Mouse (Mus musculus): ENCODE data around the gene Gse1.

The Gse1 gene

DNA sequence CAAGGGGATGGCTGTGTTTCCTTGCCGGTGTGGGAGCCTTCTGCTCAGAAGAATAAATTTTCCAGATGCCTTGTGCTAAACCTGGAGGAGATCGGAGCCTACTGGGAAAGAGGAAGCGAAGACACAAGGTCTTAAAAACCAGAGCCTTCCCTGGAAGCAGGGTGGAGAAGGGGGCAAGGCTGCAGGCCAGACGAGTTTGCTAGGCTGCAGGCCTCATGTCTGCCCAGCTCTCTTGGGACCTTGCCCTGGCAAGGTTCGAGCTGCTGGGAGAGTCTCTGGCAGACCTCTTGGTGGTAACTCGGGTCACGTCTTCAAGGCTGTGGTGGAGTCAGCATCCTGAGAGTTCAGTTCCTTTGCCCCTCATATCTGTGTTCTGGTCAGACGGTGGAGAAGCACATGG lies 6.6 kb downstream of the Gse1 start:
- DNase-seq (ENCODE audit: low spot score in 2 of 2), result no peak

DNA sequence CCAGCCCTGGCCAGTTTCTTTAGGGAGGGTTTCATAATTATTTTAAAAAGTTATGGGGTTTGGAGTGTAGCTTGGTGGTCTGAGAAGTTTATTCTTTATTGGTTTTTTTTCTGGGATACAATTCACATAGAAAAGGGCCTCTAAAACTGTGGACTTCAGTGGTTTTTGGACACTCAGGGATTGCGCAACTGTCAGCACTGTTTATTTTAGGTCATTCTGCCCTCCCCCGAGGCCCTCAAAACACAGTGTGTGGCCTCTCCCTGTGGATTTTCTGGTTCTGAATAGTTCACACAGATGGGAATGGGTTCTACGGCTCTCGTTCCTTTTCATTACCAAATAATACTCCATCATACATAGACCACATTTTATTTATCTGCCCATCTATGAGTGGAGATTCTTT lies 15.0 kb downstream of the Gse1 start:
- no peak for DNase-seq (ENCODE audit: low spot score in 2 of 2)

DNA sequence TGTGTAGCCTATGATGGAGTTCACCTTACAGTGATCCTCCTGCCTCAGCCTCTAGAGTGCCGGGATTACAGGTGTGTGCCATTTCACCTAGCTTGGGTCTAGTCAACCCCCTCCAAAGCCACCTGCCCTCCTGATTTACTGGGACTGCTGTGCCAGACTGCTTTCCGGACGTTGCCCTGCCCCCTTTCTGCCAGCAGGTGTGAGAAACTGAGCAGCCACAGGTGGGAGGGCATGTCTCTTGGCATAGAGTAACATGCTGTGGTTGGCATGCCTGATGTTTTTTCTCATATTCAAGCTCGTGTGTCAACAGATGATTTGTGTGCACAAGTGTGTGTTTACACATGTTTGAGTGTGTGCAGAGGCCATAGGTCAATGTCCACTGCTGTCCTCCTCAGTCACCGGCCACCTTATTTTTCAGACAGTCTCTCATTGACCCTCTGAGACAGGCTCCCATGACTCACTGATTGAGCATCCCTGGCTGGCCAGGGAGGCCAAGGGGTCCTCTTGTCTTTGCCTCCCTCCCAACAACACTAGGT lies 15.7 kb downstream of the Gse1 start:
- DNase-seq (ENCODE audit: low spot score in 2 of 2), result no peak

DNA sequence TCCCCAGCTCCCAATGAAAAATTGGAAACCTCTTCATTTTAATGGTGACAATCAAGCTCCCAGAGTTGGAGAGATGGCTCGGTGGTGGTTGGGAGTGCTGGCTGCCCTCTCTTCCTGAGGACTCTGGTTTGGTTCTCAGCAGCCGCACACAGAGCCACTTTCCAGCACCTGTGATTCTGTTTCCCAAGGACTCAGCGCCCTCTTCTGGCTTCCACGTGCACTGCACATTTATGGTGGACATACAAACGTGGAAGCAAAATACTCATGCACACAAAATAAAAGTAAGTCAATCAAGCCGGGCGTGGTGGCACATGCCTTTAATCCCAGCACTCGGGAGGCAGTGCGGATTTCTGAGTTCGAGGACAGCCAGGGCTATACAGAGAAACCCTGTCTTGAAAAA lies 16.3 kb downstream of the Gse1 start:
- DNase-seq (ENCODE audit: low spot score in 2 of 2), result no peak

DNA sequence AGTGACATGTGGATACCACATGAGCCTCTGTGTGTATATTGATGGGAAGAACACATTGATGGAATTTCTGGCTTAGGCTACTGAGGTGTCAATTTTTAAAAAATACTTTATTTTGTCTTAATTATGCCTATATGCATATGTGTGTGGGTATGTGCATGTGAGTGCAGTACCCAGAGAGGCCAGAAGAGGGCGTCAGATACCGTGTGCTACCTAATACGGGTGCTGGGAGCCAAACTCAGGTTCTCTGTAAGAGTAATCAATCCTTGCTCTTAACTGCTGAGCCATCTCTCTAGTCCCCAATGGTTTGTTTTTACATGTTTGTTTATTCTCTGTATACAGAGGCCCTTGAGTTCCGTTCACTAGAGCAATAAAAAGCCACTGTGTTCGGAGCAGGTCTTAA lies 19.4 kb downstream of the Gse1 start:
- no peak for DNase-seq (ENCODE audit: low spot score in 2 of 2)

DNA sequence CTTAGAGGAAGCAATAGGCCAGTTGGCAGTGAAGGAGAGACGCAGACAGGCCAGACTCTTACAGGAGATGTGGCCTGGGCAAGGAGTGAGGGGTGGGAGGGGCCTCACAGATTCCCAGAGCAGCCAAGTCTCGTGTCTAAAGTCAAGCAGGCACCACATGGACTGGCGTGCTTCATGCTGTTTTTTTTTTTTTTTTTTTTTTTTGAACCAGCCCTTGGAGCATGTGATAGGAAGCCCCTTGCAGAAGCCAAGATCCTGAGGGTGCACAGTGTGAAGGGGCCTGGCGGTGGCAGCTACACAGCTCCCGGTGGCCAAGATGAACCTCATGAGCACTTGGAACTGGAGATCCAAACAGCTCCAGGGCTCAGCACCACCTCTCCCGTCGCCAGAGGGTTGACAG lies 19.8 kb downstream of the Gse1 start:
- DNase-seq (ENCODE audit: low spot score in 2 of 2), result no peak

DNA sequence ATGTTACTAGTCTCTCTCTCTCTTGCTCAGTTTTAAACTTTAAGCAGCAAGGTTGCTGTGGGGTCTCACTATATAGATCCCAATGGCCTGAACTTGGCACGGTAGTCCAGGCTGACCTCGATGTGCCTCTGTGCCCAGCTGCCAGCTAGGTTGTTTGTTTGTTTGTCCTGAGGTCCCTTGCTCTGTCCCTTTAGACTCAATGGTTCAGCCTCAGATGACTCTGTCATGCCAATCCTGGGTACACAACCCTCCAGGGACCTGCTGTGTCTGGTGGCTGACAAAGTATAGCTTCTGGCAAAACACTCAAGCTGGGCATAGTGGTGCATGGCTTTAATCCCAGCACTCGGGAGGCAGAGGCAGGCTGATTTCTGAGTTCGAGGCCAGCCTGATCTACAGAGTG lies 20.2 kb downstream of the Gse1 start:
- no peak for DNase-seq (ENCODE audit: low spot score in 2 of 2)

DNA sequence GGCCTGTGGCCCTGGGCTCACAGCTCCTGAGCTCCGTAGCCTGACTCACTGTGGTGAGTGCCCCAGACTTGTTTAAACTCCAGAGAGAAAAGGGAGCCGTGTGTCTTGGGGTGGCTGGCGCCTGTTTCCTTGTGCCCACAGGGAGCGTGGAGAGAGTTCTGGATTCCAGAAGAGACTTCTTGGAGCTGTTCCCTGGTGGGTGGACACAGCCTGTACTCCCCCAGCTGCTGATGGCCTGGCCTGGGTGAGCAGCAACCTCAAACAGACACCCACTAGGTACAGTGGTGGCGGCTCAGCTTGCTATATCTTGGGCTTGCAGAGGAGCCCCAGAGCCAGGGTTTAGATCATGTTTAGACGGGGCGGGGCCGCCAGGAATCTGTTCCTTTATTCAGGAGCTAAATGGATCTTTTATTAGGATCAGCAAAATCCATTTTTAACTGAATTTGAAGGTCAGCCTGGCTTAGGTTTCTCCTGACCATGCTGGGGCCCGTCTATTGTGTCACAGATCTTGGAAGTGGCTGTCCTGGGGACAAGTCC lies 21.6 kb downstream of the Gse1 start:
- no peak for DNase-seq (ENCODE audit: low spot score in 2 of 2)

DNA sequence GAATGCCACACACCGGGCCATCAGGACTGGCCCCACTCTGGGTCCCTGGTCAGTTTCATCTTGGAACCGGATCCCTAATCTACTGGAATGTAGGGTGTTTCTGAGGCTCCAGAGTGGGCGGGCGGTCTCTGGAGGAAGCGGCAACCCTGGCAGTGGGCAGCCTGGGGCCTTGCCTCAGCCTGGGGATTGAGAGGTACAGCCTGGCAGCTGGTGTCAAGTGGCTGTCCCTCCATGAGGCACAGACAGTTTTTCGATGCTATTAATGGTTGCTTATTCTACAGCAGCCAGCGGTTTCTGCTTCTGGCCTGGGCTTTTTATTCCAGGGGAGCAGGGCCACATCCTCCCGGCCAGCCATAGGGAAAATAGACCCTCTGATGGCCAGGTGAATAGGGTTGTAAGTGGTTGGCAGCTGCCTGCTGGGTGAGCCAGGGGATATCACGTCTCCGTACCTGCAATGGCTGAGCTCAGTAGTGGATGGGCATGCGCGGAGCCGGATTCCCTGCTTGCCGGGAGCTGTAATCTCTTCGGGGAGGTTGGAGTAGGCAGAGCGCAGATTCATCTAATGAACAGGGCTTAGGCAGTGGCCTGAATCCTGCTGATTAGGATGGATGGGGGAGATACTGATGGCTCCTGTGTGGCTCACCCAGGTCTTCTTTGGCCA lies 22.6 kb downstream of the Gse1 start:
- DNase-seq (ENCODE audit: low spot score in 2 of 2), result no peak

DNA sequence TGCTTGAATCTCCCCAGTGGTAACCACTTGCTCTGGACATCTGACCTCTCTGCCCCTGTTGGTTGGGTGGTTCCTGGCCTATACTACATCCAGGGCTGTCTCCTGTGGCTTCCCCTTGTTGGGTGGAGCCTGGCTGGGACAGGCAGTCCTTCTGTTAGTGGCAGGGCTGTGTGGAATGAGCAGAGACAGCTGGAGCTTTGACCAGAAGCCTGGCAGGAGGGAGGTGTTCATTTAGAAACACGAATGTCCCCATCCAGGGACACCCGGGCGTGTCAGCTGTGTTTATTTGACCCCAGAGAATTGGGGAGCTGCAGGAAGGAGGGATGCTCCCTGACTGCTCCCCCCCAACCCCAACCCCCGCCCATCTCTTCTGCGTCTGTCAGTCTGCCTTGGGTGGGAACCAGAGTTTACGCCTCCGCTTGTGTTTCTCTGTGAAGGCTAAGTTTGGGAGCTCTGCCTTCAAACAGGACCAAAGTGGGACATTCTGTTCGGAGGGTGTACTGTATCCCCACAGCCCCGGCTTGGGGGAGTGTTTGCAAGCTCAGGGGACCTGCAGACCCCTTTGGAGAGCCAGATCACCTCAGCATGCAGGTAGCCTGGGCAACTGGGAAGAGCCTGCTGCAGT lies 23.3 kb downstream of the Gse1 start:
- DNase-seq (ENCODE audit: low spot score in 2 of 2), result no peak

DNA sequence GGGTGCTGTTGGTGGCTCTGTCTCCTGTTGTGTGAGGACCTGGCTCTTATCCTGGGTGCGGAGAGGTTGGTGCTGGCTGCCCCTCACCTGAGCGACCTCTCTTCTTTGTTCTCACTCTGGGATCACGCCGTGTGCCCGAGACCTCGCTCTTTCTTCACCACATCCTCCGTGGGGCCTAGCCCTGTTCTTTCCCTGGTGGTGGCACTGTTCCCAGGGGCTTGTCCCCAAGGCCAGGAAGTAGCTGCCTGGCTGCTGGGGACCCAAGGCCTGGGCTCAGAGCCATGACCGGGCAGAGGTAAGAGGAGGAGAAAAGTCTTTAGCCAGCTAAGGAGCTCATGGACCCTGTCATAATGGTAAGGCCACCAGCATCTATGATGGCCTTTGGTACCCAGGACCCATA lies 25.4 kb downstream of the Gse1 start:
- no peak for DNase-seq (ENCODE audit: low spot score in 2 of 2)

DNA sequence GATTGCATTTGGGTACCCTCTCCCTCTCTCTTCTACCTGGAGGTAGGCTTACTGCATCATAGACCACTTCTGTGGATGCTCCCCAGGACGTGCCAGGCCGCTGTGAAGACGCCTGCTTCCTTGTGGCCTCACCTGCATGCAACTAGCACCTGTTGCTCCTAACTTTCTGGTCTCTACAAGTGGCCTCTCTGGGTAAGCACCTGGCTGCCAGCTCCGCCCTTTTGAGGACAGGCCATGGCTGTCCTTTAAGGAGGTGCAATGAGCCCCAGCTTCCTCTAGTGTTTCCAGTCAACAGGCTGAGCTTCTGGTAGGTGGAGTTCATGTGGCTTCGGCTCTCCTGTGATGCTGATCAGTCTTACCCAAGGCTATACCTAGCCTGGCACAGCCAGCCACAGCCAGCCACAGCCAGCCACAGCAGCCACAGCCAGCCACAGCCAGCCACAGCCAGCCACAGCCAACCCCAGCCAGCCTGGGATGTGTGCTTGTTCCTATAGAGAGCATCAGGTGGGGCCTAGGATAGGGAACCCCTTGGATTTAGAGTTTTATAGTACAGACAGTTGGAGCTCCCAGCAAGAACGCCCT lies 27.2 kb downstream of the Gse1 start:
- DNase-seq (ENCODE audit: low spot score in 2 of 2), result no peak

DNA sequence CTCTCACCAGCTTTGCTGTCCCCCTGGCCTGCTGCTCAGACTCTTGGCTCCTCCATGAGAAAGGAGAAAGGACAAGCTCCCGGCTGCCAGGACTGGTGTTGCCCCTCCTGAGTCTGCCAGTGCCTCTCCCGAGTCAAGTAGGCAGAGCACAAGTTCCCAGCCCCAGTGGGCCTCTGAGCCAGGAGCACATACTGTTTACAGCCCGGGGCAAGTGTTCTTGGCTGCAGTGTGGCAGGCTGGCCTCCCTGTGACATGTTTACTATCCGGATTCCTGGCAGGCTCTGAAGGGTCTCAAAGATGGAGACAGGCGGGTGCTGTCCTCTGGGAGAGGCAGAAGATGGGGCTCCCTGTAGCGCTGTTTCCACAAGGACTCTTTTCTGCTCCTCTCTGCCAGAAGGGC lies 28.7 kb downstream of the Gse1 start:
- DNase-seq (ENCODE audit: low spot score in 2 of 2), result no peak

DNA sequence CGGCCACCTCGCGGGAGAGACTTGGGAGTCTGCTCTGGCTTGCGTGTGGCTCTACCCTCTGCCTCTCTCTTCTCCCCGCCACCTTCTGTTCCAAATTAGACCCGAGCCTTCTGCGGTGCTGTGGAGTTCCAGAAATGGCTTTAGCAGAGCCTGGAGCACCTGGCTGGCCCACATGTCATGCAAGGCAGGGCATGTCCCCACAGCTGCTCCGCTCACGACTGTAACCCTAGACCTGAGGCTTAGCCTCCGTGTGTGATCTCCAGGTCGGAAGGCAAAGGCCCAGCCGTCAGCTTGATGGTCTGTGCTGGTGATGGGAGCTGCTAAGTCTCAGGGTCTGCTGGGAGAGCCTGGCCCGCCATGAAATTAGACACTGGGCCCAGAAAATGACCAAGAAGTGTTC lies 30.9 kb downstream of the Gse1 start:
- no peak for DNase-seq (ENCODE audit: low spot score in 2 of 2)

DNA sequence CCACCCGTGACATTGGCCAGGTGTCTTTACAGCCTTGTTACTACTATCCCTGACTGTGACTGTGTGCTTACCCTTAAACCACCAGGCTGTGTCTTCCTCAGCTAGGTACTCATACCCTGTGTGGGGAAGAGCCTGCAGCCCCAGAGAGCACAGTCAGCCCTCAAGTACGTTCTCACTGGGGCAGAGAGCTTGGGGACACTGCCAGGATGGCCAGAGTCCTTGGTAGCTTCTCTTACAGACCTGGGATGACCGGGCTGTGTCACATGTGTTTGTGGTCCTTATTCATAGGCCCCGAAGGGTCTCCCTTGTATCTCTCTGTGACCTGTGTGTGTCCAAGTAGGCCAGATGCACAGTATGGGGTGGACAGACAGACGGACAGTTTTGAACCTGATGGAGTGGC lies 32.4 kb downstream of the Gse1 start:
- DNase-seq (ENCODE audit: low spot score in 2 of 2), result no peak

DNA sequence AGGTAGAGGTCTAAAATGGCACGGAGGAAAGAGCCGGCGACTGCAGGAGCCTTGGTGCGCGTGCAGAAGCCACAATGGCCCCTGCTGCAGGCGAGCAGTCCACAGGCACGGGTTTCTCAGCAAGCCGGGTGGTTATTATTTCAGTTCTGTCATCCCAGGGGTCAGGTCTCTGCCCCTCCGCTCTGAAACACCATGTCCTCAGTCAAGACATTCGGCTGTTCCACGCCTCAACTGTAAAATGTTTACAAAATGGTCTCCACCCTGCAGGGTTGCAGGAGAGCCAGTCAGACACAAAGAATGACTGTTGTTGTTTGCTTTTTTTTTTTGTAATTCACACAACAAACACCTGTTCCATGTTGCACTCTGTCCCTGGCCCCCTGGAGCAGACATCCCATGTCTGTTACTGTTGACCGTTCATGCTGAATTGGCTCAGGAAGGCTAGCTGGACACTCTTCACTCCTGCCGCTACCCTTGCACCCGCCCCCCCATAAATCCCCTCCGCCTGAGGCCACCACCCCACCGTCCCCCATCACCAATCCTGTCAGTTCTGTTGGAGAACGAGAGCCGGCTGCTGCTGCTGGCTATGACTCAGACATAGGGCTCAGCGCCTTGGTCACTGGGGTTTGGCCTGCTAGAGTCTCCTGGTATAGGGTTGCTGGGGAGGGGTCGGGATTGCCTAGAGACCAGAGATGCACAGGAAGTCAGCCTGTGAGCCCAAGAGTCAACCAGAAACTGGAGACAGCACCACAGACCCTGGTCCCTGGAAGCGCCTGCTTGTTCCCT lies 33.3 kb downstream of the Gse1 start:
- DNase-seq (ENCODE audit: low spot score in 2 of 2), result no peak

DNA sequence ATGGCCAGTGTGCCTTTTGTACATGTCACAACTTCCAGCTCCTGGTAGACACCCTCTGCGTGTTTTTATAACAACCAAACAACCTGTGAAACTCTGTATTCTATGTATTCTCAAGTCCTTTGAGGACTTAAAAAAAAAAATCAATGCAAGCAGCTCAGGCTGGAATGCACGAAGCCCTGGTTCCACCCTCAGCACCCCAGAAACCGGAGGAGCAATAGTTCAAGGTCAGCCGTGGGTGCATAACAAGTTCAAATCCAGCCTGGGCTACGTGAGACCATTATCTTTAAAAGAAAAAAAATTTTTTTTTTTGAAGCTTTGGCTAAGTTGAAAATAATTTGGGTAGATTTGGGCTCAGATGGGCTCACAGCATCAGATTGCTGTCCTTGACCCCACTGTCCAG lies 35.6 kb downstream of the Gse1 start:
- DNase-seq (ENCODE audit: low spot score in 2 of 2), result no peak

DNA sequence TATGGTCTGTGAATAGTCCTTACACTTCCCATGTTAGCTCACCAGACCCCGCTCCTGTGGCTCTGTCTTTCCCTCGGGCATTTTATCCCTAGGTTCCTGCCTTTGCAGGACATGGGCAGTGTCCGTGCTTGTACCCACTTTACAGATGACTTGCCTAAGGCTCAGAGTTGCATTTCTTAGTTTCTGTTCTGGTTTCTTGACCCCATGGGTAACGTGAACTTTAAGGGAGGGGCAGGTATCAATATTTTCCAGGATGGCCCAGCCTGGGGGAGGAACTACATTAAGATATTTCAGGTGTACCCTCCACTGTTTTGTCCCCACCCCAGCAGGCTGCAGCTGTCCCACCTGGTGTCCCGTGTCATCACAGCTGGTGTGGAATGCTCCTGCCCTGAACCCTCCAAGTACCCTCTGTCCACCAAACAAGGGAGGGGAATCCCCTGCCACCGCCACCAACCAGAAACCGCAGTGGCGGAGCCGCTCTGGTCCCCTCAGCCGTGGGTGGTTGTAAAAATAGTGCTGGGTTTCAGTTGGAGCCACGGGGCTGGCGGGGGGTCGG lies 36.2 kb downstream of the Gse1 start:
- DNase-seq (ENCODE audit: low spot score in 2 of 2), result no peak

DNA sequence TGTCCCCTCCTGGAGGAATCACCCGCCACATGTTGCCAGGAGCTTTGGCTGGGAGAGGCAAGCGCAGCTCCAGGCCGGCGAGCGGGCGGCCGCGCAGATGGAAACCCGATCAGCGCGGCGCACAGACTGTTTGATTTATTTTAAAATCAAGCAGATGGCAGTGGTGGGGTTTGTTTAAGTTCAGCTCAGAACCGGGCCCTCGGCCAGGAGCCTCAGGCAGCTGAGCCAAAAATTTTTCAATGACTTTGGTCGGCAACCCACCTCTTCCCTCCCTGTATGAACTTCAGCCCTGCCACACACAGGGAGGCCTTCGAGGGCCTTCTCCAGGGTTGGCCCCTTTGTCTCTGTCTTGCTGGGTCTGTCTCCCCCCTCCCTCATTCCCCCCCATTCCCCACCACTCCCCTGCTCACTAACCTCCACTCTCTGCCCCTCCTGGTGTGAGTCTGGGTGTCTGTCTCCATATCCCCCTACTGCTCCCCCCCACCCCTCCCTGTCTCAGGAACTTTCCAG lies 36.7 kb downstream of the Gse1 start:
- peak in 1 of 2 experiments; percentile 88 for DNase-seq (ENCODE audit: low spot score in 2 of 2)

DNA sequence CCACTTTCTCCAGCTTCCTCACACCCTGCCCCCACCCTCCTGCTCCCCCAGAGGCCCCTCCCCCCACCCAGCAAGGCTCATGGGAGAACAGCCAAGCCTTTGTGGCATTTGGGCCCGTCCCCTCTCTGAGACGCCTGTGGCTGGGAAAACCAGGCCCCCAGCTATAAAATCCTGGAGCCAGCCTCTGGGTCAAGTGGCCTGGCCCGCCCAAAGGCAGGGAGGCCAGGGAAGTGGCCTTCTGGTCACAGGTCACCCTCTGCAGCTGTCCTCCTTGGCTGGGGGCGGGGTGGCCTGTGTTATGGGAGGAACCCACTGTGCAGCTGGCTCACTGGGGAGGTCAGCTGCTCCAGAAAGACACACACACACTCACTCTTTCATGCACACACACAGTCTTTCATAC lies 37.2 kb downstream of the Gse1 start:
- DNase-seq (ENCODE audit: low spot score in 2 of 2), result no peak

DNA sequence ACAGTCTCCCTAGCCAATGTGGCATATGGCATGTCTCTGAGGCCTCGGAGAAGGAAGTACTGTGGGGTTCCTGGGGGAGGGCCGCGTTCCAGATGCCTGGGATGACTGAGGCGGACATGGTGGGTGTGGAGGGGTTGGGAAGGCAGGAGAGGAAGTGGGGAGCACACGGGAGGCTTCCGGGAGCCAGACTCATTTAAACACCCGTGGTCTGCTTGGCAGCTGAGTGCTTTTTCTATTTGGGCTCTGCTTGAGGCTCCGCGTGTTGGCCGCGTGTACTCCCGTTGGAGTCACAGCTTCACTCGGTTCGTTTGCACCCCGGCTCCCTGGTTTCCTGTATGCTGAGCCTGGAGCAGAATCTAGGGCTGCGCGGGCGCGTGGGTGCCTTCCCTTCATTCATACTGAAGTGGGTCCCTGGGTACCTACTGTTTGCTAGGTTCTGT lies 40.3 kb downstream of the Gse1 start:
- peak in 1 of 2 experiments; percentile 50 for DNase-seq (ENCODE audit: low spot score in 2 of 2)

DNA sequence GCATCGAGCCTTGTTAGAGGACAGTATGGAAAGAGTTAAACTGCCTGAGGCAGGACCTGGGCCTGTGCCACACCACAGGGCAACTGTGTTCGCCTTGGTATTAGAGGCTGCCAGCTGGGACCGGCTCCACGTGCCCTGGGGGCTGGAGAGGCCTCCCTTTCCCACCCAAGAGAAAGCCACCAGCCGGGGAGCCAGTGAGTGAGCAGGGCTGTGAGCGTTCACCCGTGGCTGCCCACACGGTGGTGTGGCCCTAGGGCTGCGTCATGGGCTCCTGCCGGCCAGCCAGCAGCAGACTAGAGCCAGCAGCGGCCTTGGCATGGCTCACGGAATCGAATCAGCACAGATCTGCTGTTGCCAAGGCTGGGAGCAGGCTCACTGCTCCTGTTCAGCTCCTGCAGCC lies 42.2 kb downstream of the Gse1 start:
- peak in 1 of 2 experiments; percentile 57 for DNase-seq (ENCODE audit: low spot score in 2 of 2)
